Mouse (Mus musculus) ES-Bruce4 (cell line): ENCODE measurements around the gene Hoxd8. TPM values are rescaled to one million over a fixed set of nuclear protein-coding genes. Genes with fewer than 3 reads are reported as not detected.

ENCODE experiments used
- H3K27ac ChIP-seq: 2 replicates; pipeline ENCODE4 v1.5.1; 2012; ENCODE audit warnings: low read length, inconsistent platforms; ENCODE audit not compliant: insufficient read depth
- H3K27me3 ChIP-seq: 2 replicates; pipeline ENCODE4 v1.6.1; 2012; ENCODE audit warnings: mild to moderate bottlenecking, low read length, inconsistent platforms; ENCODE audit not compliant: control insufficient read depth, poor library complexity, insufficient read depth, severe bottlenecking
- H3K36me3 ChIP-seq: 2 replicates; pipeline ENCODE4 v1.6.1; 2012; ENCODE audit warnings: inconsistent platforms, mild to moderate bottlenecking, low read length, moderate library complexity; ENCODE audit not compliant: control insufficient read depth, poor library complexity, insufficient read depth, severe bottlenecking
- H3K4me1 ChIP-seq: one replicate; pipeline ENCODE4 v1.8.1; 2011; ENCODE audit warnings: low read length; ENCODE audit not compliant: control insufficient read depth, insufficient read depth
- H3K4me3 ChIP-seq: 2 replicates; pipeline ENCODE4 v1.5.1; 2011; ENCODE audit warnings: low read depth, mild to moderate bottlenecking, low read length
- H3K9ac ChIP-seq: 2 replicates; pipeline ENCODE4 v1.6.1; 2012; ENCODE audit warnings: low read depth, mild to moderate bottlenecking, inconsistent platforms; ENCODE audit not compliant: poor library complexity, severe bottlenecking
- H3K9me3 ChIP-seq: replicated peaks from 2 replicates; pipeline ENCODE4 v1.6.1; 2012; ENCODE audit warnings: mild to moderate bottlenecking, low read length, inconsistent platforms; ENCODE audit not compliant: control insufficient read depth, poor library complexity, insufficient read depth, severe bottlenecking
- CTCF ChIP-seq: IDR thresholded peaks from one replicate; pipeline ENCODE4 v1.8.1; 2011; ENCODE audit warnings: low read depth, low read length
- EP300 ChIP-seq: IDR thresholded peaks from 2 replicates; pipeline ENCODE4 v1.6.1; 2011; ENCODE audit warnings: low read depth, low read length; ENCODE audit not compliant: insufficient read depth
- POLR2A ChIP-seq: IDR thresholded peaks from one replicate; pipeline ENCODE4 v1.8.1; 2011; ENCODE audit warnings: low read length; ENCODE audit not compliant: insufficient read depth
- polyA plus RNA-seq: library from polyadenylated mRNA; stranded (reverse); fragments of >200 nt; gene quantifications from 2 replicates; pipeline ENCODE4 v1.2.4, GENCODE M21; 2011; ENCODE audit warnings: low read depth; ENCODE audit not compliant: missing spikeins, insufficient read depth, insufficient read length

Hoxd8 gene
- polyA plus RNA-seq, 1 experiment, result 2.1 TPM

DNA sequence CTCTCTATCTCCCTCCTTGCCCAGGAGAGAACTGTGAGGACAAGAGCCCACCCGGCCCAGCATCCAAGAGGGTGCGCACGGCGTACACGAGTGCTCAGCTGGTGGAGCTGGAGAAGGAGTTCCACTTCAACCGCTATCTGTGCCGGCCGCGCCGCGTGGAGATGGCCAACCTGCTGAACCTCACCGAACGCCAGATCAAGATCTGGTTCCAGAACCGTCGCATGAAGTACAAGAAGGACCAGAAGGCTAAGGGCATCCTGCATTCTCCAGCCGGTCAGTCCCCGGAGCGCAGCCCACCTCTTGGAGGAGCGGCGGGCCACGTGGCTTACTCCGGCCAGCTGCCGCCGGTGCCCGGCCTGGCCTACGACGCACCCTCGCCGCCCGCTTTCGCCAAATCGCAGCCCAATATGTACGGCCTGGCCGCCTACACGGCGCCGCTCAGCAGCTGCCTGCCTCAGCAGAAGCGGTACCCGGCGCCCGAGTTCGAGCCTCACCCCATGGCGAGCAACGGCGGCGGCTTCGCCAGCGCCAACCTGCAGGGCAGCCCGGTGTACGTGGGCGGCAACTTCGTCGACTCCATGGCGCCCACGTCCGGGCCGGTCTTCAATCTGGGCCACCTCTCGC, 42.0 kb downstream of the Hoxd8 start:
- H3K9me3 ChIP-seq, result no peaks in the 10 kb centered on the region
- TF ChIP-seq EP300, result no peak
- no peak for TF ChIP-seq POLR2A
- TF ChIP-seq CTCF, result no peak
- peaks cover 24% of the 10 kb centered on the region for H3K27me3 ChIP-seq
- no peak overlapping the region for H3K27ac ChIP-seq
- no peak overlapping the region for H3K9ac ChIP-seq
- H3K4me1 ChIP-seq, result no peaks in the 10 kb centered on the region
- H3K4me3 ChIP-seq, result peak overlapping the region; percentile 18
- H3K36me3 ChIP-seq, result no peaks in the 10 kb centered on the region

DNA sequence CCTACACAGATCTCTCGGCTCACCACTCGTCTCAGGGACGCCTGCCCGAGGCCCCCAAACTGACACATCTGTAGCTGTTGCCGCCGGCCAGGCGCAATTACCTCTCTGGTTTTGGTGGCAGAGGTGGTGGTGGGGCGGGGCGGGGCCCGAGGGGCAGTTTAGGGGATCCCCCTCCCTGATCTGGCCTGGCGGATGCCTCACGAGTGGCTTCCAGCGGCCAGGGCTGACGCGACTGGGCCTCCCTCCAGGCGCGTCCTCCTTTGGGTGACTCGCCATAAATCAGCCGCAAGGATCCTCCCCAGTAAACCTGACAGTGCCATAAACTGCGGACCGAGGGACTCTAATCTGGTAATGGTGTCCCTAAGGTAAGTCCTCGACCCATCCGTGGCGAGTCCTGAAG, 42.6 kb downstream of the Hoxd8 start:
- Histone ChIP-seq H3K27ac (no peak overlapping the region), H3K27me3 (peaks cover 28% of the 10 kb centered on the region), H3K4me1 (no peaks in the 10 kb centered on the region), H3K36me3 (no peaks in the 10 kb centered on the region), H3K9me3 (no peaks in the 10 kb centered on the region), H3K4me3 (peak overlapping the region; percentile 18), H3K9ac (no peak overlapping the region)
- TF ChIP-seq EP300 (no peak), CTCF (no peak), POLR2A (no peak)

DNA sequence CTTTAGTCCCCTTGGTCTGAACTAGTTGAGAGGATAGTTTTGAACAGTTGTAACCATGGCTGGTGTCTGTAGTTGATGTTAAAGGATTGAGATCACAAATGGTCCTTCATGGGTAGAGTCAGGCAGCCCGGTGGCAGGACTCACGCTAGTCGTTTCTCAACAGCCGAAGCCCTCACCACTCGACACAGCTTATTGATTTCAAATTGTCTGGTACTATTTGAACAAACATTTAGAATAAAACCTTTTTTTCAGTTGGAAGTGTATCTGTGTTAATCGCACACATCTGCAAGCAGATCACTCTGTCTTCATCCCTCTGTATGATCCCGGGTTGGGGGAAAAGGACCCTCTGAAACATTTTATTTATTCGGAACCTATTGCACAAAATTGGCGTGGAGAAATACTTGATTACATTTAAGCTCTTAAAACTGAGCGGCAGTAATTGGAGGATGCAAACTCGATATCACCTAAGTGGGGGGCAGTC, 43.3 kb downstream of the Hoxd8 start:
- H3K27me3 ChIP-seq, result peaks cover 32% of the 10 kb centered on the region
- H3K9me3 ChIP-seq, result no peaks in the 10 kb centered on the region
- no peak overlapping the region for H3K9ac ChIP-seq
- no peak overlapping the region for H3K4me3 ChIP-seq
- no peaks in the 10 kb centered on the region for H3K4me1 ChIP-seq
- no peak overlapping the region for H3K27ac ChIP-seq
- no peaks in the 10 kb centered on the region for H3K36me3 ChIP-seq
- no peak for TF ChIP-seq CTCF
- no peak for TF ChIP-seq POLR2A
- TF ChIP-seq EP300, result no peak

DNA sequence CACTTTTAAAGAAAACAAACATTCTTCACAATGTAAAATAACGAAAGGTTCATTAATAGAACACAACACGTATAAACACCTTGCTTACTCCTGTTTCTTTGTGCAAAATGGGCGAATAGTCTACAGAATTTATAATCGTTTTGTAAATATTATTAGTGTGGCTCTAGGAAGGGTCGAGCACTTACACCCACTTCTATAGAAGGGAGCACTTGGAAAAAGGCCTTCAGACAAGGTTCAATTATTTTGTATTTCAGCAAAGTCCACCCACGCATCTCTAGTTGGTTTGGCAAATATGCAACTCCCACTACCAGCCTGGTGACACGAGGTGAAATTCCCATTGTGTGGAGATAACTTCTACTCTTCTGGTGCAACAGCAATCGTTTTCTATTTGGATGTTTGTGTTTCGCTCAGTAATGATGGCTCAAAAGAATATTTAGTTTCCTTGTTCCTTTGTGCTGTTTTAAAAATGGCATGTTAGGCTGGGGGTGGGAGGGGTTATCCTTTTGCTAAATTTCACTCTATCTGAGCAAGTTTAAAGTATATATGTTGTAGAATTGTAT, 44.1 kb downstream of the Hoxd8 start:
- no peaks in the 10 kb centered on the region for H3K9me3 ChIP-seq
- no peak overlapping the region for H3K27ac ChIP-seq
- peaks cover 40% of the 10 kb centered on the region for H3K27me3 ChIP-seq
- H3K4me3 ChIP-seq, result no peak overlapping the region
- H3K36me3 ChIP-seq, result no peaks in the 10 kb centered on the region
- no peaks in the 10 kb centered on the region for H3K4me1 ChIP-seq
- no peak overlapping the region for H3K9ac ChIP-seq
- TF ChIP-seq EP300 (no peak), CTCF (no peak), POLR2A (no peak)

DNA sequence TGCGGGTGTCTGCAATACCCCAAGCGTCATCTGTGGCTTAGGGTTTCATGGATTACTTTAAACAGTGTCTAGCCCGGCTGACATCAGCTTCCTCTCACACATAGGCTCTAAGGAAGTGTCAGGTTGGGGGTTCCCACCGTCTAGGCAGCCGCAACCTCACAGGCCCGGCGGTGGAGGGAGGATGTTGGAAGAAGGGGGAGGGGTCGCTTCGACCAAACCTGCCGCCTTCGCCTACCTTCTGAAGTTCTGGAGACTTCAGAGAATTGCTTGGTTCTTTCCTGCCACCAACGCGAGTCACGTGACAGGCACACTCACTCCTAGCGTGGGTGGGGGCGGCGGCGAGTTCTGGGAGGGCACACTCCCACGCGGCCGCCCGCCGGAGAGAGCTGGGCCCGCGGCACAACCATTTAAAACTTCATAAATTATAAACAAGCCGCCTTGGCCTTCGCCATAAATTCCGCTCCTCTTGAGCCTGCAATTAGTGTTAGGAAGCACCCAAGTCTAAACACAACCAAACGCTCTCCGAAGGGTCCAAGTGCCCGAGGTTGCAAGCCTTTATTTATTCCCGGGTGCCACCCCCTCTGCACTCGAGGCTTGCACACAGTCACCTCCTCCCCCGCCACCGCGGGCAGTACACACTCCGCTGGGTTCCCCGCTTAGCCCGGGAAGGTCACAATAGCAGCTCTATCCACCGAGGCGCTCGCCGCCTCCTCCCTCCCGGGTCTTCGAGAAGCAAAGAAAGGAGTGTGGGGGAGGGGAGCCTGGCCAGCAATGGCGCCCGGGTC, 45.1 kb downstream of the Hoxd8 start:
- no peaks in the 10 kb centered on the region for H3K36me3 ChIP-seq
- no peaks in the 10 kb centered on the region for H3K9me3 ChIP-seq
- H3K9ac ChIP-seq, result no peak overlapping the region
- H3K27ac ChIP-seq, result no peak overlapping the region
- peak overlapping the region; percentile 19 for H3K4me3 ChIP-seq
- TF ChIP-seq CTCF, result no peak
- TF ChIP-seq POLR2A, result no peak
- no peak for TF ChIP-seq EP300
- no peaks in the 10 kb centered on the region for H3K4me1 ChIP-seq
- peaks cover 41% of the 10 kb centered on the region for H3K27me3 ChIP-seq
